Mouse (Mus musculus) lung, adult 18-20 months (tissue): ENCODE data around the gene Cacna1e.

Source experiments
- DNase-seq, 2 experiments: peaks; one replicate each; pipeline ENCODE4 v3.0.0; 2022; ENCODE audit warnings: mixed read lengths in 2 of 2

Cacna1e gene

DNA sequence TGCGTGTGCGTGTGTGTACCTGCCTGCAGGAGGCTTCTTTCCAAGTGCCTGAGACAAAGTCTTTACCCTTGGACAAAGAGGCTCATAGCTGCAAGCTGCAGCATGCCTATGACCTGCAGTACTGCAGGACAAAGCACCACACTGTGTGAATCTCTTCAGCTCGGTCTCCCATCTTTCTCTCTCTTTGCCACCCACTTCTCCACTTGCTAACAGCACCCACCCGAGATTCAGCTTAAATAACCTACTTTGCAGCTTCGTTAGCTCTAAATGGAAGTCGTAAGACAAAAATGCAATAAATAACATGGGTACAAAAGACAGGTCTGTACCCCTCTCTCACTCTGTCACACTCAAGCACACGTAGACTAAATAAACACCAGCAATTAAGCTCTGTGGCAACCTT, 268.5 kb downstream of the Cacna1e start:
- no peak for DNase-seq

DNA sequence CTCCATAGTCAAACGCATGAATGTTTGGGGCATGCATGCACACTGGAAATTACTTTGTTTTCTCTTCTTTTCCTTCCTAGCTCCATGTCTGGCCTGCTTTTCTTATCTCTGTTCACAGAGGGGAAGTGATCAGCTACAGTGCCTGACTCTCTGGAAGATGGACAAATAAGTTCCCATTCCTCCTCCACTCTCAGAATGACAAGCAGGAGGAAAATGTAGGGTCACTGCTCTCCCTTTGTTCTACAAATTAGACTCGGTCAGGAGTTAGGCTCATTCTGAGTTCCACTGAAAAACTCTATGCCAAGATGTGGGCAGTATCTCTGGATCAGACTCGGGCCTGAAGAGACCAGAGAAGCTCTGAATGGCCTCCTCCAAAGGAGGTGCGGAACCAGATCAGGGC, 275.8 kb downstream of the Cacna1e start:
- no peak for DNase-seq

DNA sequence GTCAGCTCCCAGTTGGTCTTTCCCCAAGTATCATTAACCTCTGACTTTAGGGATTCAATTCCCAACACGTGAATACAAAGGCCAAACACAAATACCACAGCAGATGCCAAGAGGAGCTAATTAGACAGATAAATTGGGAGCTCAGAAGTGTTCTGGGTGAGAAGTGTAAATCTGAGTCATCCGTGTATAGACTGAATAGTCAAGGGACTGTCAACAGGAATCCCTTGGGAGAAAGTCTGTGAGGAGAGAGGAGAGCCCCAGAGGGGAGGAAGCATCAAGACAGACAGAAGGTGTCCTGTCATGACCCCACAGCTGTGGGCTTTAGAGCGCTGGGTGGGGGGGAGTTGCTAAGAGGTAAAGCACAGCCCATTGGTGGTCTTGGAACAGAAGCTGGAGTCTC, 276.9 kb downstream of the Cacna1e start:
- DNase-seq = no peak

DNA sequence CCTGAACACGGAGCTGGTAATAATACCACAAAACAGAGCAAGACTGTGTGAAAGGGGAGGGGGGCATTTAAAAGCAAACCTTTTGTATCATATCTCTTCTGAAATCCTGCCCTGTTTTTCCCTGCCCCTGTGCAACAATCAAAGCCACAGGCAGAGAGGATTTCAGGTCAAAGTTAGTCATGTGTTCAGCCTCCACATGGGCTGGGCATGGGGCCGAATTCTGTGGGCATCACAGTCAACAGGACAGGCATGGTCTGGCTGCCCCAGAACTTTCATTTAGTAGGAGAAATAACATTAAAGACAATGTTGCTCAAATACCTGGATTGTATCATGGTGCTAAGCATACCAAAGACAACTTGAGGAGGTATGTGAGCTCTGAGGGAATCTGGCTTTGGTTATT, 278.7 kb downstream of the Cacna1e start:
- no peak for DNase-seq

DNA sequence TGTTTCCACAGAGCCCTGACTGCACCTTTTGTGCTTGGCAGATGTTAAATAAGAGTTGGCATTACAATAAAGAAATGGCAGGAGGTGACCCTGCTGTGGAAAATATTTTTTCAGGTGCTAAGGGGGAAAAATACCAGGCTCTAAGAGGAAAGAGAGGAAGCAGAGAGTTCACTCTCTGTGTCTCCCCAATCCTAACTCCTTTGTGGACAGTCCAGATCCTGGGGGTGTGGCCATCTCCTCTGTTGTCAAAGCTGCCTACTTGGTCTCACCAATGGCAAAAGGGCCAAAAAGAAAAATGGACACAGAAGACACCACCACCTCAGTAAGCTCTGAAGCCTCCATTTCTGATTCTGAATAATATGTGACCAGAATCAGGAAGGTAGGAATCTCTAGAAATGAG, 280.5 kb downstream of the Cacna1e start:
- DNase-seq = no peak

DNA sequence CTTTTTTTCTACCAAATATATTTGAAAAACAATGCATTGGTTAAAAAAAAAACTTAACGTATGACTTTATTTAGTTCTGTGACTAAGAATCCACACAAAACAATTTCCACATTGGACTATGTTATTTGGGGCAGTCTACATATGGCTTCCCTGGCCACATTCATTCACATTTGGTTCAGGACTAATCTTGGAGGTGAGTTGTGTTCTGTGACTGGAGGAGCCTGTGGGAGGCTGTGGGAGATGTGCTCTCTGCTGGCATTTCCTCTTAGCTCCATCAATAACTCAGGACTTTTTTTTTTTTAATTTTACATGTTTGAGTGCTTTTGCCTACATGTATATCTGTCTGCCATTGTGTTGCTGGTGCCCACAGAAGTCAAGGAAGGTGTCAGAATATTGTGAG, 281.8 kb downstream of the Cacna1e start:
- no peak for DNase-seq

DNA sequence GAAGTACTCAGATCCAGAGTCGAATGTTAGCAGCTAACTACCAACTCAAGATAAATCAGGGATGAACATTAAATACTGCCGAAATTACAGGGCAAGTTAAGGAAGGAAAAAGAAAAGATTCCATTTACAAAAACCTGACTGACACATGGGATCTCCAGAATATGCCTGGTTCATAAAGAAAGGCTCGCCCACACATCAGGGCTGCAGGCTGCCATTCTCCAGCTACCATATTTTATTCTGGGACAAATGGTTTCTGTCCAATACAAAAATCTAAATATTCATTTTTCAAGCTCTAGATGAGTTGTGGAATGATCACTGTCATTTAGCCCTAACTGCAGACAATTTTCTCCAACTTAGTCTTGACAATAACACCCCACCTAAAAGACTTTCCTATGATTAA, 301.8 kb downstream of the Cacna1e start:
- DNase-seq = no peak

DNA sequence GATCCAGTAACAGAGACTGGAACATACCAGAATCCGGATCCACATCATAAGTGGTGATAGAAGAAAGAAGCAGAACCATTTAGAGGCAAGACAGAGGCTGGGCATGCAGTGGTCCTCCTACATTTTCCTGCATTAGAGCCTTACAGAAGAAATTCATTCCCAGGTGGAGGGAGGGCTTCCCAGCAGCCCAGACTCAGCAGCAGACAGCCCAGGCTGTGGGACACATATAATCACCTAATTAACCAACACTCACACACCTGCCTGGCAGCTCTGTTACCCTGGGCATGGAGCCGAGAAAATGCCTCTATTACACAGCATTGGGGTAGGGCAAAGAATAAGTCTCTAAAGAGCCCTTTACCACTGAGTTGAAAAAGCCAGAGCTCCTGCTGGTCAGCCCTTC, 304.4 kb downstream of the Cacna1e start:
- no peak for DNase-seq

DNA sequence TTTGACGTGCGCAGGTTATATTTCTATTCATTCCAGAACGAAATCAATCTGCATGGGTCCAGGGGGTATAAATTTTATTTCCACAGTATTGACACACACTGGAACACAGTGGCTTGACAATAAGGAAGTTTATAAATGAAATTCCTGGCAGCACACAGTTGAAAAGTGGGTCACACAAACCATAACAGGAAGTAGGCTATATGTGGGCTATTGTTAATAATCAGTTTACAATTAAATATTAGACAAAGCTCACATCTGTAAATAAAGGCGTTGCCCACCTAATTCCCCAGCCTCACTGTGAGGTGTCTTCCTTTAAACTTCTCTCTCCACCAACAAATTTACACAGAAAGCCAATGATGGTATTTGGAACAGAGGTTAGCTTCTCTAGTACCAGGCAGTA, 305.6 kb downstream of the Cacna1e start:
- no peak for DNase-seq

DNA sequence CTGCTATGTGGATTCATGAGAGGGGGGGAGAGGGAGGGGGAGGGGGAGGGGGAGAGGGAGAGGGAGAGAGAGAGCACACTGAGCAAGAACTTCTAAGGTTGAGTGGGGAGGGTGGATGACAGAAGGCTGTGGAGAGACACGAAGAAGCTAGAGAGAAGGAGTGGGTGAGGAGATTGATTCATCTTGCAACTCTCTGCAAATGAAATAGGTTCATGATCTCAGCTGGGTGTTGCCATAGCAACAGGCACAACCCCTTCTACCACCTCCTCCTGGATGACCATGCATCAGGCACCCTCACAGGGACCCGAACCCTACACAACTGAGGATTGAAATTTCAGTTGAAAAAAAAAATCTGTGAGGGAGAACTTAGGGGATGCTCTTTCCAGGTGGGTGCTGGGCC, 307.9 kb downstream of the Cacna1e start:
- DNase-seq = no peak

DNA sequence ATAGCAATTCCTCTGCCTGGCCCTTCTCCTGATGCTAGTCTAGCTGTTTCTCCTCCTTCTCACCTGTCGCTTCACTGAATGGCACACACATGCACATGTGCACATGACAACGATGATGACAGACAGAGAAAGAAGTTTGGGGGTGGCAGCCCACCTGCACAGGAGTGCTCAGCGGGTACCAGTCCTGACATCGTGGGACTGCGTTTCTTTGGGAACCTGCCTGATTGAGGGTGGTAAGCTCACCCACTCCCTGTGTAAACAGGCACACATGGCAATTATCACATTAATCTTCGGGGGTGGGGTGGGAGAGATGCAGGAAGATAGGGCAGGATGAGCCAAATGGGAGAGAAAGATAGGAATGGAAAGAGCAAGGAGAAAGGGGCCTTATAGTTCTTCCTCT, 318.3 kb downstream of the Cacna1e start:
- DNase-seq = no peak

DNA sequence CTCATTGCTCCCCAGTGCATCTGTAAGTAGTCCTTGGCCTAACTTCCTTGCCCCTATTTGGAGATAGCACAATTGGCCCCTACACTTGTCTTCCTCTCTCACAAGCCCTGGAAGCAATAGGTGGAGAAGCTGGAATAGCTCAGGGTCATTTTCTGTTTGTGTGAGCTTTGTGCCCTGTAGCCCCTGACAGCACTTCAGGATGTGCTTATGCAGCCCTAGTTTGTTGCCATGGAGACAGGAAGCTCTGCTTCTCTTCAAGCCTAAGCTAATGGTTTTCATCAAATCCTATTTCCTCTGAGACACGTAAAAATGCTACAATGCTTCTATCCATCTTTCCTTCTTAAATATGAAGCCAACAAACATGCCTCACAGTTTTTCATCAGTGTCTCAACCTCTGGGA, 328.5 kb downstream of the Cacna1e start:
- DNase-seq = no peak

DNA sequence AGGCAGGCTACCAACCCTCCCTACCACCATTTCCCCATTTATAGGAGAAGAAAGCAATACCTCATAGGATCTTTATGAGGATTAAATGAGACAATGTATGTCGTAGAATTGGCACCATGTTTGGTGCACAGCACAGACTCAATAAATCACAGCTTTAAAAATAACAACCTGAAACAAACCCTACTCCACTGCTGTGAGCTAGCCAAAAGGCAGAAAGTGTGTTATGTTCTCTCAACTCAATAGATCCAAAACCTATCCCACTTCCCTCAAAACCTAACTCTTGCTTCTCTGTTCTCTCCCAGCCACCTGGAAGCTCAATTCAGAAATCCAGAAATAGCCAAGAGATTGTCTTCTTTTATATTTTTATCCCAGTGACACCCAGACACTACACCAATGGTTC, 331.2 kb downstream of the Cacna1e start:
- no peak for DNase-seq

DNA sequence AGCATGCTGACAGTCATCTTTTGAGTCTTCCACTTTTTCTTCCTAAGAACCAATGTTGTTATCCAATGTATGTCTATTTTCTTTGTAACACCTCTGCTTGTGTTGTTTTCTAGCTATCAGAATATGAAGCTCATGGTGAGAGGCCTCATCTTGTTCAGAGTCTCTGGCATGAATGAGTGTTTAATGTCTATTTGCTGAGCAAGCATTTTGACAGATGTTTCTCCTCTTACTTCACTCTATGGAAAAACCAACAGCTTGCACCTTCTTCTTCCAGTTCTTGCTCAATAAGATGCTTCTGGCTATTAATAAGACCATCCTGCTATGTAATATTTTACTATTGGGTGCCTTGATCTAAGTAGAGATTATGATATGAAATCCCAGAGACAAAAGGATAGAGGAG, 346.9 kb downstream of the Cacna1e start:
- no peak for DNase-seq

DNA sequence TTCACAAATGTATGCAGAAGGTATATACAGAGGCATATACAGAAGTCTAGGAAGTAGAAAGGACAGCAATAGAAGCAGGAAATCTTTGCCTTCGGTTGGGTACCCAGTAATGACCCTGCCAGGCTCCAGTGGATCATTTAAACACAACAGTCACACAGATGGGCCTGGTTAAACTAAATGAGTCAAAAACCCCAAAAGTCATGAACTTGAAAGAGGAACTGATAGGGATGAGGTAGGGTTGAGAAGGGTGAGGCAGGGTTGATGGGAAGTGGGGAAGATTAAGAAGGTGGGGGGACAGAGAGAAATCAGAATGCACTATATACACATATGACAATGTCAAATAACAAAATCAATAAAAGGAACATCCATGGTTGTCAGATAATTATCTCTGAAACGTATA, 347.5 kb downstream of the Cacna1e start:
- DNase-seq = no peak

DNA sequence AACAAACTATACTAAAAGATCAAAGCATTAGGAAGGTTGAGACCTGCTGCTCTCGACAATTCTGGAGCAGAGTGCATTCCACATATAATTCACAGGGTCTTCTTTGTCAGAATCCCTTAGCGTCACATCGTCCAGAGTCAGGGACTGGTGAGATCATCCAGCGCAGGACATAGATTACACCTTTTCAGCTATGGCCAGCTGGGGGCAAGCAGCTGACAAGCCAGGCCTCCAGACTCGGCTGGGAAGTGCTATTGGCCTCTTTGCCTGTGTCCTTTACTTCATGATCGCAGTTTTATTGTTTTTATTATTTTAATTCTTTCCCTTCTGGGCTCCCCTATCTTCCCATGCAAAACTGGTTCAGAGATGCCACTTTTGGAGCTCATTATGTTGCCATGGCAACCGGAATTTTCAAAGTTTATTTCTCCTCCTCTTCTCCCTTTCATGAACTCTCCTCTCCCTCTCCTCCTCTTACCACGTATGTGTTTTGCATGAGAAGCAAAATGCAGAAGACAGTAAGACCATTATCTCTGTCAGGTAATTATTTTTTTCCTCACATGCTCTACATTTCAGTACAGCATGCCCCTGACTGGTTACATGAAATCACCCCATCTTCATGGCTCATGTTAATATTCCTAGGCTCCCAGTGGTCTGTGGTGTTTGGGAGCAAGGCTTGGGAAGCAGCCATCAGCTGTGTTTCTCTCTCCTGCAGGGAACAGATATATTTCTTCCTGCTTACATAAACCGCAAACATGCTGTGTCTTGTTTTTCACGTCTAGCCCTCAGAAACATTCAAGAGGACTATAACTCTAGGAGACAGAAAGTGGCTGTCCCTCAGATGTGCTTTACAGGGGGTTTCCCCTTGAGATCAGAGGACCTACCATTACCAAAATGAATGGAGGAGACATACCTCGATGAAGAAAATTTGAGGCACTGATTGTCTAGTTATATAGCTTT, 351.0 kb downstream of the Cacna1e start:
- DNase-seq = no peak

DNA sequence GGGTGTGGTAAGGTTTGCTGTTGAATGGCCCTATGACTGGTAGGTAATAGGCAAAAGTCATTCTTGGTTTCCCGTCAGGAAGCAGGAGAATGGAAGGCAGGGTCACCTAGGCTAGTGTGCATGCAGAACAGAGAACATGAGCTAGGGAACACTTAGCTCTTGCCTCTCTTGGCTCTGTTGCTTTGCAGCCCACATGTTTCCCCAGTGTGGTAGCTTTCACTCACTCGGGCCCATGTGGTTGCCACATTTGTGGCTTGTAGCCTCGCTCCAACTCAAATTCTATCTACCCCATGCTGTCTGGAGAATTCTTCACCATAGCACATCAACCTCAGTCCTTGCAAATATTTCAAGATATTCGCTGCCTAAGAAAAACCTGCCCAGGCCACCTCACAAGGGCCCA, 354.6 kb downstream of the Cacna1e start:
- DNase-seq = no peak

DNA sequence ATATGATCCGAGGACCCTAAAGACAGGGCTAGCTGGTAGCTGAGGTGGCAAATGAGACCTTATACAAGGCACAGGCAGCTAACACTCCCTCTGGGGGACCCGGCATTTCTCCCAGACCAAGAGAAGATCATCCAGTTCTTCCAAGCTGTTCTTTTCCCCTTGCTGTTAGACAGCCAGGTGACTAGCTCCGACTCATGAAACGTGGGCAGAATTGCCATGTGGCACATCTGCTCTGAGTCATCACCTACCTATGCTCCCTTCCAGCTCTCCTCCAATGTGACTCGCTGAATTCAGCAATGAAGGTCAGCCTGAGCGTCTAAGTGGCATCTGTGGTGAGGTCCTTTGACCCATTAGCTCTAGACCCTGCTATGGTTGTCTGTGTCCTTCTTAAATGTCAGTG, 355.5 kb downstream of the Cacna1e start:
- no peak for DNase-seq

DNA sequence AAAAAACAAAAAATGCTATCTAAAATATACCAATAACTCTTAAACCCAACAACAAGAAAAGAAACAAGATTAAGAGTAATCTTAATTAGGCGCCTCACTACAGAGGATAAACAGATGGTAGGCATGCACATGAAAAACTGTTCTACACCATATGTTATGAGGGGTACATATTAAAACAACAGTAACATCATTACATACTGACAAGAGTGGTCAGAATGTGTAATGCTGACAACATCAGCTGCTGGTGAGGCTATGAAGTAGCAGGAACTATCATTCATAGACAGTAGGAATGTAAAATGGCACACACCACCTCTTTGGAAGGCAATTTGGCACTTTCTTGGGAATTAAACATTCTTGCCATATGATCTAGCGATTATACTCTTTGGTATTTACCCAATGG, 363.6 kb downstream of the Cacna1e start:
- DNase-seq = no peak

DNA sequence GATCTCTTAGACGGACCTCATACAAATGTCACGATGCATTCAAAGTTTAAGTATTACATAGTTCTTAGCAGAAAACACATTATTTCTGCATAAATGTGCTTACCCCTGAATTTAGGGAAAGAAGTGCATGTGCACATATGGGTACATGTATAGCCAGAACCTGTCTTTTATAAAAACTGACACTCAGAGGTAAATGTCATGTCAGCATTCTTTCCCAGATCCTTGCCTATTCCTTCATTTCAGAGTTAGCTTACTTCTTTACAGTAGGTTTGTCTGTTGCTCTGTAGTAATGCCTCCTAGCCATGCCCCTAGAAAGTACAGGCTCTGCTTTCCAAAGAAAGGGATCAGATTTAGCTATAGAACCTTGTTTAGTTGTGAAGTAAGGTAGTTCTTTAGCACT, 369.0 kb downstream of the Cacna1e start:
- DNase-seq = no peak

DNA sequence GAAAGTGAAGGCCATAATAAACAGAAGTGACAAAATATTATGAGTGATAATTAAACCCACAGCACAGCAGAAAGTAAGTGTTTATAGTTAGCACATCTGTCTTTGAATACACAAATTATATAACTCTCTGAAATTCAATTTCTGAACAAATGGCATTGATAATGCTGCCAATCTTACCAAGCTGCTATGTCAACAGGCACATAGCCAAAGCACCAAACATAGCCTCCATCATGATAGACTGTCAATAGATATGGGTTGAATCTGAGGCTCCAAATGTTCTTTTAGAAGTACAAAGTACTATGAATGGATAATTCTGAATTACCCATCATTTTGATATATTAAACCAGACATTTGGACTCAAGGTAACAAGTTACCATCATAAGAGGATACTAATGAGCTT, 372.6 kb downstream of the Cacna1e start:
- no peak for DNase-seq

DNA sequence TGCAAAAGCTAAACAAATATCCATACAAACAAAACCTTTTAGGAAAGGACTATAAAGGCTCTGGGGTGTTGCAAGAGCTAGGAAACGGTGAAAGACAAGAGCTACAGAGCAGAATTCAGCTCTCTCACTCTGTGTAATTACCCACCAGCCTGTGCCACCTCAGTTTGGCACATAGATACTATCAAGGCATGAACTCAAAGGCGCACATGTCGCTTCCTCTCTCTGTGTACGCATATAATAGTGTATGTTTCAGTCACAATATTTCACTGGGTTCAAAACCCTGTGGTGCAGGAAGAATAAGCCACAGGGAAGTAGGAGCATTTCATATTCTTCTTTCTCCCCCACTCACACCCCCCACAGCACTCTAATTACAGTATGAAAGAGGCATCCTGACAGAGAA, 380.3 kb downstream of the Cacna1e start:
- DNase-seq = no peak

DNA sequence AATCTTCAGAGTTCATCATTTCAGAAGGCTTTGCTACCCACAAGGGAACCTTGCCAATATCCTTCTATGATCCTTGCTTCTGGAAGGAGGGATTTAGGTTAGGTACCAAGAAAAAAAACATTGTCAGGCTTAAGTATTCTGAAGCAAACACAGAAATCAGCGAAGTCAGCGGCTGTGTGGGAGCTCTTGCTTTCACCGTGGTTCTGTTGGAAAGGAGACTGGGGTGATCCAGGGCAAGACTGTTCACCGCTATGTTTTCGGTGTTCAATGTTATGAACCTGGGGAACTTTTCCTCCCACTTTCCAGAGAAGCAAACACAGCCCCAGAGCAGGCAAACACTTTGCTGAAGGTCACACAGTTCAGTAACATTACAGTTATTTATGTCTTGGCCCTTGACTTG, 383.4 kb downstream of the Cacna1e start:
- DNase-seq = no peak

DNA sequence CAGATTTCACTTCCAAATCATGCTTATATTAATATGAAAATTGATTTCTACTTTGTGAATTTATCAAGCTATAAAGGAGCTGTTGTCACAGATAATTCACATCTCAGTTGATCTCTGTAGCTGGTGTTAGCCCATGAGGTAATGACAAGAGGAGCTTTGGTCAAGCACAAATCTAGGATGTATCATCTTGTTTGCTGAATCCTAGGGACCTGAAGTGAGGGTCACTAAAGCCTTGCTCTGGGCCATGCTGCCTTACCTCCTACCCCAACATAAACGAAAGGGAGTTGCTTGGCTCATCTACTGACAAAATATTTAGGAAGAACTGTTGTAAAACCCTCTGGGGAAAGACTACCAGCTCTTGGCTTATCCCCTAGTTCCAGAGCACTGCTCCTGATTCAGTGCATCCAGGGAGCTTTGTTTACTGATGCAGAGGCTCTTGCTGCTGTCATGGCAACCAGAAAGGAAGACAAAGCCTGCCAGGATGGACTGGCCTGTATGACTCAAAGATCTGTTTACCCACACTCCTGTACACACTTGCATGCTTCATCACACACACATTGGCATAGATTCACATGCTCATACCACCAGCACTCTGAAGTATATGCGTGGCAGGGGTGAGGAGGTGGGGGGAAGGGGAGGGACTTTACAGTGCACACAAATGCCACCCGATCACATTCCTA, 384.0 kb downstream of the Cacna1e start:
- no peak for DNase-seq

DNA sequence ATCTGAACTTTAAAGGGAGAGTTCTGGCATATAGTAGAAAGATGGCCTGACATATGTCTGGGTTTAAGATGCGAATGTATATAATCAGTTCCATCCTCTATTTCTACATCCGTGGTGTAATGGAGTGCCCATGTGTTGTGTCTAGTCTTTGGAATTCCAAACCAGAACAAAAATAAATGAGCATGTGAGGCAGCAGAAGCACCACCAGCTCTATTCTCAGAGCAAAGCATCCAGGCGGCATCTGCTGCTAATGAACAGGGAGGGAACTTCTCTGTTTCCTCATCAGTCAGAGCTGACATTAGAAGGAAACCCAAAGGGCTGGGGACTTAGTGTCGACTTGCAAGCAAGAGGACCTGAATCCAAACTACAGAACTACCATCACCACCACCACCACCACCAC, 385.5 kb downstream of the Cacna1e start:
- DNase-seq = no peak
